Mouse (Mus musculus): ENCODE results near the gene Kat6b.

Kat6b gene

DNA sequence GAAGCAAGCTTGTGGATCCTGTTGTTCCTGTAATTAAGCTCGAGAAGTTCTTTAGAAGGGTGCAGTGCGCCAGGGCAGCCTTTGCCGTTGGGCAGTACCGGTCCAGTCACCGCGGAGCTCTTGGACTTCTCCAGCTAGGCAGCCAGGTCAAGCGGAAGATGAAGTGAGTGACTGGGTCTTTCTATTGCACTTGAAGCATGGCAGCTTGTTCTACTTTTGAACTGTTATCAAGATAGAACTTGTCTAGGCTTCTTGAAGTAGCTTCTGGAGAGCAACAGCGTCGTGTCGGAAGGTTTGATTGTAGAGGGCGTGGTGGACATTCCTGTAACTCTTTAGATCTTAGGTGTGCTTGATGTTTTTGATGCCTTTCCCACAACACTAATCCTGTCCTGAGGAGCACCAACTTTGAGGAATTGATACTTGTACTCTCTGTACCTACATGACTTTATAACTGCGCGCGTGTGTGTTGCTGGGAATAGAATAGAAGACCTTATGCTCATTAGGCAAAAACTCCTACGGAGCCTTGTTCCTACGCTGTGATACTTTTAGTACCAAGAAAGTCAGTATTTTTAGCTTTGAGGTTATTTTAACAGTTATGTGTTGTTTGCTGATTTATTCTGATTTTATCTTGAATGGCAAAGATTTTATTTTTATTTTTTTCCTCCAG lies 41.2 kb downstream of the Kat6b start:
- no peak for DNase-seq (ENCODE audit: extremely low read depth, low read depth)

DNA sequence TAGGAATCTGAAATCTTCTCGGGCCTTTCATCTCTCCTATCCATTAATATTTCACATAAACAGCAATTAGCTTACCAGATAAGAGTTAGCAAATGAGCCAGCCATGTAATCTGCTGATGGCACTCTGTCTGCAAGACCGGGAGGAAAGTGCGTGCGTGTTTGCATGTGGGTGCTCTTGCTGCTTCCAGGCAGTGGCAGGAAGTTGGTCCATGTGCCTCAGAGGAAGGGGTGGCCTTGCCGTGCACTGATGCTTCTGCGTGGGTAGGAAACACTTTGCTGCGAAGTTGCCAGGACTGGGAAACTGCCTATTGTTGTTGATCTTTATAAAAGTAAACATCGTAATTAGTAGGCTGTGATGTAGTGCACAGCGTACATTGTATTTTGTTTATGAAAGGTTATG lies 42.0 kb downstream of the Kat6b start:
- DNase-seq (ENCODE audit: extremely low read depth, low read depth) = no peak

DNA sequence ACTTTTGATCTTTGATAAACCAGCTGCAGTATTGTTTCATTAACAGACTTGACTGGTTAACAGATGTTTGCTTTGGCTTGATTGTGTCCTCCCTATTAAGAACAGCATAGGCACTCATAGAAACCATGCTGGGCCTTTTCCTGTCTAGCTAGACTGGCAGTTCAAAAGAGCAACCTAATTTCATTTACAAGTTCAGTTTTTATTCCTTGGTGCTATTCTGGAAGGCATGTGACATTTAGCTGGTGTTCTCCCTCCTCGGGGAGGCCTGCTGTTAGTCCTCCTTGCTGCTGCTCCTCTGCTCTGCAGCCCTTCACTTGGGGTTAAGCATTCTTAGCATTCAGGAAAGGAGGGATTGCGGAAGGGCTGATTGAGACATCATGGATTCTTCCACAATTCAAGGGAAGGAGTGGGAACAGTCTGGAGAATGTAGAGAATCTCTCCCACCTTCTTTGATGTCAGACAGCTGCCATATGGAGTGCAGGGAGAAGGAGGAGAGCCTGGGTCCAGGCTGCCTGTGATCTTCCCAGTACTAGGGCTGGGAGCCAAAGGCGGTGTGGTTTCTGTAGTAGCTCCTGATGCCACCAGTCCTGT lies 42.7 kb downstream of the Kat6b start:
- no peak for DNase-seq (ENCODE audit: extremely low read depth, low read depth)

DNA sequence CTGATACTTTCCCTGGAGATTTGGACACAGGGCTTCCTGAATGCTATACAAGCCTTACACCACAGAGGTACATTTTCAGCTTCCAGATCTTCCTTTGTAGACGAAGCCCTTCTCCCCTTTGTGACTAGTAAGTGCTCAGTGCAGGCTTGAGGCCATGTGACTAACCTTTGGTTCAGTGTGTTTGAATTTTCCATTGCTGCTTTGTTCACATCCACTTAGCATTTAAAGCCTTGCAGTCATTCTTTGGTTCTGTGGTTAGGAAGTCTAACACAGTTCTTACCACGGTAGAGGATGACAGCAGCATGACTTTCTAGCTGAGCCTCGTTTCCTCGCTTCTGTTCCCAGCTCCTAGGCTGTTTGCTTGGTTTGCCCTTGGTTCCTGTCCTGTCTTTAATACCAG lies 44.4 kb downstream of the Kat6b start:
- no peak for DNase-seq (ENCODE audit: extremely low read depth, low read depth)

DNA sequence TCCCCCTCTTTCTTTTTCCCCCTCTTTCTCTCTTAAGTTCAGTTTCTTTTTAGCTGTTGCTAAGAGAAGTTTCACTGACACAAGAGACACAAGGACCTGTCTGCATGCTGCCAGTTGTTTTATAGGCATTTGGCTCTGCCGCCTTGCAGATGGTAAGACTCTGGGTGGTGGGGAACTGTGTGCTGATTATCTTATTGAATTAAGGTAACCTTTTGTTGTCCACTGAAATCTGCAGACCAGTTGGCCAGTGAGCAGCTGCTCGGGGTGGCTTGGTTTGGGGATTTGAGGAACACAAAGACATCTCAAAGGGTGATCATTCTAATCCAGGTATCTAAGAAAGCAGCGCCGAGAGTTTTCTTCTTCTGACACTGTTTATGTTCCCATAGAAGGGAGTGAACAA lies 52.3 kb downstream of the Kat6b start:
- no peak for DNase-seq (ENCODE audit: extremely low read depth, low read depth)

DNA sequence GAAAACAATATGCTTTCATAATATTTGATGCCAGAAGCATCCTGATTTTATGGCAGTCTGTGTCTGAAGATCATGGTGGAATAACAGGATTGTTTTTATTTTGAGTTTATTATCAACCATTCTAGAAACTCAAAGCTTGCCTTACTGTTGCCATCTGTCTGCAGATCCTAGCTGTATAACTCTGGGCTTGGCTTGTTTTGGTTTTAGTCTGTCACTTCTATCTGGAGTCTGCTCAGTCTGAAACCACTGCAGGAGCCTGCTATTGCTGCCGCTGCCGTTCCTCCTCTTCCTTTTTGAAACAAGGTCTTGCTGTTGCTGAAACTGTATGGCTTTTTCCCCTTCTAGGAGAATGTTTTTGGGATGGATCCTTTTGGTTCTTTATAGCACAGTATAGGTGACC lies 52.8 kb downstream of the Kat6b start:
- no peak for DNase-seq (ENCODE audit: extremely low read depth, low read depth)

DNA sequence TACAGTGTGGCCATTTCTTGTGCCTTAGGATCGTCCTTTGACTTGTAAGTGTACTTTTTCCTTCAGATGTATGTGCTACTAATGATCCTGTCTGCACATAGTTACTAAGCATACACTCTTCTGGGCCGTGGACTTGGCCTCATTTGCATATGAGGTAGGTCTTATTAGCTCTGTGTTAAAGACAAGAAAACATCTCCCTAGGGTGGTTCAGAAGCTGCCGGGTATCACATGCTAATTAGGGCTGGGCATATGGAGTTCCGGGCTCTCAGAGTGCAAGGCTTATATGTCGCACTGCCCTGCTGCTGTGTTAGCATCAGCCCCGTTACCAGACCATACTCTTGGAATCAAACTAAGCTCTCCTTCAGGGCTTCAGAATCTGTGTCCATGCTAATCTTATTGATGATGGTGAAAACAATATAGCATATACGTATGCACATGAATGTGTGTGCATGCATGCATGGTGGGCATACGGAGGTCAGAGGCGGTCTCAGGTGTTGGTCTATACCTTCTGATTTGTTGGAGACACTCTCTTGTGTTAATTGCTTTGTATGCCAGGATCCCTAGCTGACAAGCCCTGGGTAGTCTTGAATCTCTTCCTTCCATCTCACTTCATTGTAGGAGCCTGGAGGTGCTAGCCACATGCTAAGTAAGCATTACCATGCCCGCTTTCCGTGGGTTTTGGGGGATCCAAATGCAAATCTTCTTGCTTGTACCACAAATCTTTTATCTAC lies 53.5 kb downstream of the Kat6b start:
- no peak for DNase-seq (ENCODE audit: extremely low read depth, low read depth)

DNA sequence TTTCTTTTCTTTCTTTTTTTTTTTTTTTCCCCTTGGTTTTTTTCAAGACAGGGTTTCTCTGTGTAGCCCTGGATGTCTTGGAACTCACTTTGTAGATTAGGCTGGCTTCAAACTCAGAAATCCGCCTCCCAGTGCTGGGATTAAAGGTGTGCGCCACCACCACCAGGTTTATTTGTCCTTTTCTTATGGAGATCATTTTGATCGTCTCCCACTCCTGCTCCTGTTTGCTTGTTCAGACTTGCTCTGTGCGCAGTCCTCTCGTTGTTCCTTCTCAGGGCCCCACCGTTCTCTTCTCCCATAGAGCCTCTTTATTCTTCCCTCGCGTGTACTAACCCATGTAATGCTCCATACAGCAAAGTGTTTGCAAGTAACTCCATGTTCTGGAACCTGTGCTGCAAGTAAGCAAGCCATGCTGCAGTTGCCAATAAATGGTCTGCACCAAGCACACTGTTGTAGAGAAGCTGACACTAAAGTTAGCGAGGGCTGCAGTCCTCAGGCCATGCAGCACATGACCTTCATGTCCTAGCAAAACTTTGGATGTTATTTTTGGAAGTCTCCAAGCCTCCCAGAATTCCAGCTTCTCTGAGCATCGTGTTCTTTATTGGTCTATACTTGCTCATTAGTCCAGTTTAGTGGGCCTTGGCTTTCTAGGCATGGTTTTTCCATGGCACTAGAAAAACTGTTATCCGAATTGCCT lies 55.4 kb downstream of the Kat6b start:
- DNase-seq (ENCODE audit: extremely low read depth, low read depth) = no peak

DNA sequence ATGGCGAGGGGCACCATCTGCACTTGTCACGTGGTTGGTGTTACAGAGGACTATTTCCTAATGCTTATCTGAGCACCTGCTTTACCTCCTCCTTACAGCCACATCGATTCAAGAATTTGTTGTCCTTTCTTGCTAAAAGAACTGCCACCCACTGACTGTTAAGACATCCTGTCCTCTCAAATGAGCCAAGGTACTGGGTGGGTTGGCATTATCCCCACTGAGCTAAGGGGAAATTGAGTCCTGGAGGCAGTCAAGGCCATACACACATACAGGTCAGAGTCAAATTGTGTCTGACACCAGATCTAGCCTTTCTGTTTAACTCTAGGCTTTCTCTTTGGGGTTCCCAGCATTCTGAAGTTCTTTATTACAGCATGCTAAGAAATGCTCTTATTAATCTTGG lies 56.6 kb downstream of the Kat6b start:
- no peak for DNase-seq (ENCODE audit: extremely low read depth, low read depth)

DNA sequence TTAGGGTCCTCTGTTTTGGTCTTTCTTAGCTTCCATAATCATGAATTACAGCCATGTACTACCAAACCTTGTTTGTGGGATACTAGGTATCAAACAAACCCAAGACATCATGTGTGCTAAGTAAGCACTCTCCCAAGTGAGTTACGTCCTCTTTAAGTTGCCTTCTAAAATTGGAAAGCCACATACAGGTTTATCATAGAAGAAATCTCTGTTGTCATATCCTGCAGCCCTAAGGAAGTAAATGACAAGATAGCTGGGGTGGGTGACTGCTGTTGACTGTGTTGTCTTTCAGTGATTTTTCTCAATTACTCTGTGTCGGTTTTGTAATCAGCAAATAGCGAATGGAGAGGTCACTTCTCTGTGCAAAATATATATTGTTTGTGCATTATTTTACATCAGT lies 58.5 kb downstream of the Kat6b start:
- no peak for DNase-seq (ENCODE audit: extremely low read depth, low read depth)

DNA sequence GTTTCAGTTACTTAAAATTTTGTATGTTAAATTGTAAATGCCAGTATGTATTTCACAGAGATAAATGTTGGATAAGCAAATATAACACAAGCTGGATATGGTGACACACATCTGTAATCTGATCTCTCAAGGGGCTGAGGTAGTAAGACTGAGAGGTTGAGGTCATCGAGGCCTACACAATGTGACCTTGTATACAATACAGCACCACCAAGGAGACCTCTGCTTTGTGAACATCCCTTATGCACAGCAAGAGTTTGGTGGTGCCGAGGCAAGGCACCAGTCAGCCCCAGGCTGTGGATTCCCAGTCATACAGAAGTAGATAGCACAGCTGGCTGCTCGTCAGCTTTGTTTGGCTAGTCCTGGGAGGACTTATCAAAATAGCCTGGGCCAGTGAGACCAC lies 59.1 kb downstream of the Kat6b start:
- no peak for DNase-seq (ENCODE audit: extremely low read depth, low read depth)

DNA sequence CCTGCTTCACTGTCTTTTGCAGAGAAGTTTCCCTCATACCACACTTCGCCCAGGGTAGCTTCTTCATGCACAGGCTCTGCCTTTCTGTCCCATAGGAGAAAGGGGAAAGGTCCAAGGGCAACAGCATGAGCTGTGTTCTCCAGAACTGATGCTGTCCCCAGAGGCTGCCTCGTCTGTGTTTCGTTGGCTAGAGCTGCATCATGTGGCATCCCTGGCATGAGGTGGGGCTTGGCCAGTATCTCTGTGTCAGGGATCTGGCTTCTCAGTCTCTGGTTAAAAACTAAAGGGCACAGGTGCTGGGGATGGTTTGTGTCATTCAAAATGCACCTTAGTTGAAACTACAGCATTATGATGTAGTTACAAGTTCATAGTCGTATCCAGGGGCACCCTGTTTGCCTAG lies 64.3 kb downstream of the Kat6b start:
- no peak for DNase-seq (ENCODE audit: extremely low read depth, low read depth)

DNA sequence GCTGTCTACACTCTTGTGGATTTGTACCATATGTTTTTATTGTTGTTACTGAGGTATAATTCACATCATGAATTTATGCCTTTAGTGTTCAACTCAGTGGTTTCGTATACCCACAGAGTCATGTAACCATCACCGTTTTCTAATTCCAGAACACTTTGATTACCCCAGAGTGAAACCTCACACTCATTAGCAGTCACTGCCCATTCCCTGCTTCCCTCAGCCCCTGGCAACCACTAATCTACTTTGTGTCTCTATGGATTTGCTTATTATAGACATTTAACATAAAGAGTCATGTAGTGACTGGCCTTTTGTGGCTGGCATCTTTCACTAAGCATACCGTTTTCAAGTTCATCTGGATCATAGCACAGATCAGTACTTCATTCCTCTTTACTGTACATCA lies 65.1 kb downstream of the Kat6b start:
- no peak for DNase-seq (ENCODE audit: extremely low read depth, low read depth)

DNA sequence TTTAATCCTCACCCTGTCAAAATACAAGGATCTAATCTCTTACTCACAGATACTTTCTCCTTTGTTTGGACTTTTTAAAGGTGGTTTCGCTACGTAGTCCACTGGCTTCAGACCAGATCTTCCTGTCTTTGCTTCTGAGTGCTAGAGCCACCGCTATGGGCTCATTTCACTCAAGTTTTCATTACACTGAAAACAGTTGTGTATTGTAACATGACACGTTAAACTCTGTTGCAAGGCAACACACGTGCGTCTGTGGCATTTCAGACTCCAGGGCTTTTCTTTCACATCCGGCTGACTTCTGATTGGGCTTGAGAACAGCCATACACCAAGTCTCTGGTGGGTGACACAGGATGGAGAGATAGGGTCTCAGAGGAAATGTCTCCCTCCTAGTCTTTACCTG lies 66.1 kb downstream of the Kat6b start:
- DNase-seq (ENCODE audit: extremely low read depth, low read depth) = no peak

DNA sequence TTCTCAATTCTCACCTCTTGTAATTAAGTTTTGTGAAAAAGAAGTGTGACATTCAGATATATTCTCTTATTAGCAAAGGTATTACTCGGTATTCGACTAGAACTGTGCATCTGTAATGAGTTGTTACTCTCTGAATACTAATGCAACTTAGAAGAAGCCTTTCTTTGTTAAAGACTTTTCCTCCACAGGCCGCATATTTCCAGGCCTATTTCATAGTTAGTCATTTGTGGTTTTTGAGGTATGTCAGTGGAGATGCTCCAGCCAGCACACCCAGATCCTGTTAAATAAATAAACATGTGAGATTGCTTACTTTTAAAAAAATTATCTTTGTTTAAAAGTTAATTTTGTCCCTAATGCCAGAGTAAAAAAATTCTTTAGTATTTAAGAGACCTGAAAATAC lies 66.7 kb downstream of the Kat6b start:
- DNase-seq (ENCODE audit: extremely low read depth, low read depth) = no peak

DNA sequence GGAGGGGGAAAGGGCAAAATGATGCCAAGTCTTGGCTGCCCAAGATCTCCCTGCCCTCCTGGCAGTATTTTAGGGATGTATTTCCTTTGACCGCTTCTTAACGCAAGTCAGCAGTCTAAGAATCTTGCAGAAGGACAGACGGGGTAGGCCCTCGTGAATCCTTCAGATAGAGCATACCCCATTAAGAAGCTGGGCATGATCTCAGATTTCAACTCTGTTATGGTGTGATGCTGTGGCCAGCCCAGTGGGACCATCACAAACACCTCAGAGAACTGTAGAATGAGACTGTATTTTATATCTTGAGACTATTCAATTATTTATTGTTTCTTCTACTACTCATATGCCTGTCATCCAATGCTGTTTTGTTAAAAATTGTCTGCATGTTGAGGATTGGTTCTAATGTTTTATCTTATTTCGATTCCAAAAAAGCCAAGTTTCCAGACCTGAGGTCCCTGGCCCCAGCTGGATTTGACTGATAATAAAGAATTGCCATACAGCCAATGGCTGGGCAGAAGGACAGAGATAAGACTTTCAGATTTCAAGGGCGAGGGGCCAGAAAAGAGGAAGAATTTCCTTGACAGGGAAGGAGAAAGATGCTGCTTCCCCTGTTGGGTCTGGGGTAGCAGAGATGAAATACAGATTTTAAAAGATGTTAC lies 67.8 kb downstream of the Kat6b start:
- DNase-seq (ENCODE audit: extremely low read depth, low read depth) = peak; percentile 94

DNA sequence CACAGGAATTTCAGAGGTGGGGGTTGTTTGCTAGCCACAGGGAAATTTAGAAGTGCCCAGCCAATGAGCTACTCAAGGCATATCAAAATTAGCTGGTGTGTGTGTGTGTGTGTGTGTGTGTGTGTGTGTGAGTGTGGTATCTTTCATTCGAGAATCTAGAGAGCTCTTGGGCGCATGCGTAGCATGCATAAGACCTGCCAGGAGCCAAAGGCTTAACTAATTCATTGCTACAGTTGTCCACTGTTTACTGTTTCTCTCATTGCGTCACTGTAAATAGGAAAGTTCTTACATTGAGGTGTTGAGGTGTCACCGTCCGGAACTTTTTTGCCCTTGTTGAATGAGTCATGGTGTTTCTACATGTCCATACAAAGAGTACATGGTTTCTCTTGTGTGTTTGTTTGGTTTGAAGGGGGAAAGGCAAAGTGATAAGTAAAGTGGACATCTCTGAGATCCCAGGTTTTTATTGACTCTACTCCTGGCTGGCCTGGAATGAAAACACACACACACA lies 68.4 kb downstream of the Kat6b start:
- no peak for DNase-seq (ENCODE audit: extremely low read depth, low read depth)

DNA sequence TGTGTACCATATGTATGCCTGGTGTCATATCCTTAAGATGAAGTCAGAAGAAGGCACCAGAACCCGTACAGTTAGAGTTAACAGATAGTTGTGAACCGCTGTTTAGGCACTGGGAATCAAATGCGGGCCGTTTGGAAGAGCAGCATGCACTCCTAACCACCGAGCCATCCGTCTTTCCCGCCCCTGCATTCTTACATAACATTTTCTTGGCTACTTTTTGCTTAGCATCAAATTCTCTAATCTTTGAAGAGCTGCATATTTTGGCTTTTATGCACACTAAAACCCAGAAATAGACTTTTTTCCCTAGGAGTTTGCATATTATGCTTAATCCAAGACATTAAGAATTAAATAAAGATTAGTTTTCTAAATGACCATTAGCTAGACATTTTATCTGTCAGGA lies 69.3 kb downstream of the Kat6b start:
- no peak for DNase-seq (ENCODE audit: extremely low read depth, low read depth)

DNA sequence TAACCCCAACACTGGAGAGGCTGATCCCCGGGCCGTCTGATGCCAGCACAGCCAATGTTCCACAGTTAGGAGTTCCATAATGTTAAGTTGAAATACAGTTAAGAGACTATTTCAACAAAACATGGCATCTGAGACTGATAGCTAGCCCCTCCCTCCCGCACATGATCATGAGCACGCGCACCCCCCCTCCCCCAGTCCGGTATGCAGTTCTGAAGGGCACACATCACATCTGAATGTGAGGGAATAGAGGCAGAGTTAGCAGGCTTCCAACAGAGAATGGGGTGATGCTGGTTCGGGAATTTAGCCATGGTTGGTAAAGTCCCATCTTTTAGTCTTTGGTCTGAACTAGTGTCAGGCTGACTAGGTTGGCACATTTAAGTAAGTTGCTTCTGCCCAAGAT lies 70.4 kb downstream of the Kat6b start:
- DNase-seq (ENCODE audit: extremely low read depth, low read depth) = no peak

DNA sequence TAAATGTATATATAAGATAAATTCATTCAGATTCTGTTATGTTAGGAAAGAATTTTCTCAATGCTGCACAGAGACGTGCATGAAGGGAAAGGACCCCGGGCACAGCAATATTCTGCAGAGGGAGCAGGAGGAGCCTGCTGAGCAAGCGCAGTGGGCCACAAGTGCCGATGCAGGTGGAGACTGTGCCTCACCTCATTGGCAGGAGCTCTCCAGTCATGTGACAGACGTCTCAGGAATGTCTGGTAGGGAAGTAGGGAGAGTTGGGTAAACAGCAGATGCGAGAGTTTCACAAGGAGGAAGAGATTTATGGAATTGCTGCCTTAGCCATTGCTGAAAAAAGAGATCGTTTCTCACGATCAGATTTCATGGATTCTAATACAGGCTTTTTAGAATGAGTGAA lies 71.7 kb downstream of the Kat6b start:
- DNase-seq (ENCODE audit: extremely low read depth, low read depth) = no peak

DNA sequence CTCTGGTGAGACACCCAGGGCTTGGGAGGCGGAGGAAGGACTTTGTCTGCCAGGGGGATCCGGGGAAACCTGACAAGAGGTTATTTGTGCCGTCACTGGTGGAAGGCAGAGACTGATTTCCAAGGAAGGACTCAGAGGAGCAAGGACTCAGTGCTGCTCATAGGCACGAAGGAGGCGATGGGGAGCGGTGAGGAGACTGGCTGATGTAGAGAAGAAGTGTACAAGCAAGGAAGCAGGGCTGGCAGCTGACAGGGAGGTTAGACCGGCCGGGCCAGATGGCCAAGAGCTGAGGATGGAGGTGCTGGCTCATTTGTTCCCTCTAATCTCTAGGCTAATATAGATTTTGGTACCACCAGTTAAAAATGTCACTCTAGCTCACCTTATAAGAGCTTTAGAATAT lies 72.8 kb downstream of the Kat6b start:
- DNase-seq (ENCODE audit: extremely low read depth, low read depth) = no peak
